Mouse (Mus musculus) hindbrain, embryonic 11.5 days (tissue): ENCODE data around the gene Cavin2. TPM values are rescaled to one million over a fixed set of nuclear protein-coding genes. Genes with fewer than 3 reads are reported as not detected.

Source experiments
- ATAC-seq: fragments of 200-750 bp; cut with Nextera tagmentation; 2 replicates; pipeline ENCODE4 v1.8.0; 2017; ENCODE audit warnings: mild to moderate bottlenecking, moderate TSS enrichment, moderate library complexity; ENCODE audit not compliant: low FRiP score
- DNase-seq: peaks from one replicate; pipeline ENCODE4 v3.0.0-alpha.2; 2015; ENCODE audit warnings: low spot score
- H3K27ac ChIP-seq: fragments of 300-500 bp; sonication (generic); 2 replicates; pipeline ENCODE4 v1.5.1; 2014; ENCODE audit warnings: mild to moderate bottlenecking, low read depth, low read length
- H3K27me3 ChIP-seq: fragments of 300-500 bp; sonication (generic); 2 replicates; pipeline ENCODE4 v1.6.1; 2014; ENCODE audit warnings: mild to moderate bottlenecking, low read length, moderate library complexity, mixed read lengths; ENCODE audit not compliant: control insufficient read depth, insufficient read depth
- H3K36me3 ChIP-seq: fragments of 300-500 bp; sonication (generic); 2 replicates; pipeline ENCODE4 v1.6.1; 2014; ENCODE audit warnings: mild to moderate bottlenecking, low read length, moderate library complexity, mixed read lengths; ENCODE audit not compliant: control insufficient read depth, insufficient read depth
- H3K4me1 ChIP-seq: fragments of 300-500 bp; sonication (generic); replicated peaks from 2 replicates; pipeline ENCODE4 v1.6.1; 2014; ENCODE audit warnings: low read length, mixed read lengths; ENCODE audit not compliant: control insufficient read depth, insufficient read depth
- H3K4me2 ChIP-seq: fragments of 300-500 bp; sonication (generic); replicated peaks from 2 replicates; pipeline ENCODE4 v1.6.1; 2014; ENCODE audit warnings: mild to moderate bottlenecking, low read depth, low read length
- H3K4me3 ChIP-seq: fragments of 300-500 bp; sonication (generic); 2 replicates; pipeline ENCODE4 v1.5.1; 2014; ENCODE audit warnings: low read depth, low read length
- H3K9ac ChIP-seq: fragments of 300-500 bp; sonication (generic); 2 replicates; pipeline ENCODE4 v1.6.1; 2014; ENCODE audit warnings: low read depth, low read length
- H3K9me3 ChIP-seq: fragments of 300-500 bp; sonication (generic); 2 replicates; pipeline ENCODE4 v1.6.1; 2016; ENCODE audit warnings: low read length; ENCODE audit not compliant: control insufficient read depth
- WGBS: fragments of 180-500 bp; shearing (Covaris S2); extraction: QIAGEN DNeasy Blood & Tissue Kit; methylation state at CpG from one replicate; pipeline ENCODE4 v1.1.7; 2014; 5-methylcytosine and 5-hydroxymethylcytosine counted together
- polyA plus RNA-seq: library from polyadenylated mRNA; unstranded; fragments of >200 nt; fragmentation: Nextera tagmentation; extraction: Ambion mirVana; gene quantifications from 2 replicates; pipeline ENCODE4 v1.2.1, GENCODE M21; 2014

Gene Cavin2
- polyA plus RNA-seq, 1 experiment from 2014 or later = 4.5 TPM

DNA sequence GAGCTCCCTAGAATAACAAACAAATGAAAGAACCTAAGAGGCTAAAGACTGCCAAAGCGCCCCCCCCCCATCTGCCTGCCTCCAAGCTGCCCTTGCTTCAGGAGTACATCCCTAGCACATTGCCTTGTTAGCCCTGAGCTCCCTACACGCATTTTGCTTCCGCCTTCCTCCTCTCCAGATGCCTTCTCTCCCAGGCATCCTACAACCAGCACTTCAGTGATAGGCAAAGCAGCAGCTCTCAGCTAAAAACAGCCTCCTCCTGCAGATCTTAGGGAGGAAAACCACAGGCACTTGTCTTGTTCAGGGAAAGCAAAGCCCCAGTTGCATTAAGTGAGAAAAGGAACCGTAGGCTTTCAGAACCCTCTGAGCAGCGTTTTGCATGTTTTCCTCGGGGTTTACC, 45.4 kb downstream of the Cavin2 start:
- no peak overlapping the region for H3K9ac ChIP-seq
- DNase-seq (peak; percentile 31), ATAC-seq (peak; percentile 53)
- WGBS = 36% methylated on average over 6 of the region's 6 CpGs
- H3K36me3 ChIP-seq = no peaks in the 10 kb centered on the region
- H3K4me1 ChIP-seq = no peaks in the 10 kb centered on the region
- no peaks in the 10 kb centered on the region for H3K9me3 ChIP-seq
- H3K4me2 ChIP-seq = no peak overlapping the region
- no peak overlapping the region for H3K27ac ChIP-seq
- no peak overlapping the region for H3K4me3 ChIP-seq
- H3K27me3 ChIP-seq = no peaks in the 10 kb centered on the region

DNA sequence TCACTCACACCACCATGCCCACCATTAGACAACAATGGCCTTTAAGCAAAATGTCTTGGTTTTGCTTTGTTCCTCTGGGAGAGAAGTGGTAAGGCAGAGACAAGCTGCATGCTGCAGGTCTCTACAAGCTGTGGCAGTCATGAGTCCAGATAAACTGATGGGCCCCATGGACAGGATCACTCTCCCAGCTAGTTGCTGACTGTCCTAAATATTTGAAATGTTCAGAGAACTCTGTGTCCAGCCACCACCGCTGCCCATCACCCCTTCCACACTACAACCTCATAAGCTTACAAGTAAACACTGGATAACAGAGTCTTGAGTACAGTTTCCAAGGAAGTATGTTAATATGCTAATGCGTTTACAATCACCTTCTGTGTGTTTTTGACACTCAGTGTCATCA, 46.2 kb downstream of the Cavin2 start:
- Histone ChIP-seq H3K4me1 (no peaks in the 10 kb centered on the region), H3K9me3 (no peaks in the 10 kb centered on the region), H3K27me3 (no peaks in the 10 kb centered on the region), H3K4me2 (no peak overlapping the region), H3K36me3 (no peaks in the 10 kb centered on the region), H3K4me3 (no peak overlapping the region), H3K9ac (no peak overlapping the region), H3K27ac (no peak overlapping the region)
- no peak for DNase-seq
- ATAC-seq = no peak
- WGBS = 92% methylated on average over 2 of the region's 2 CpGs

DNA sequence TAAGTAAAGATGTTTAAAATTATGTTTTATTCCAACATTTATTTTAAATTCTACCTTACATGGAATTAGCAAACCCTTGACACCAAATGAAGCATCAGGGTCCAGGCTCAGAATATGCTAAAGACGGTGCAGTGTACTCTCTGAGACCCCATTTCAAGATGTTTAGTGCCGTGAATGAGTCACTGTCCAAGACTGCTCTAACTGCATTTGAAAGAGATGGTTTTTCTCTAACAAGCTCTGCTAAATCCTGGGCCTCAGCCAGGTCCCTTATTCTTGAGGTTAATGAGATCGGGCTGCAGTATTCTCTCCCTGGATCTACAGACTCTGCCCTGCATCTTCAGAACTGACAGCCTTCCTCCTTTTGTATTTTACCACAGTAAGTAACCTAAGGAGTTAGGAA, 55.2 kb downstream of the Cavin2 start:
- ATAC-seq = no peak
- Histone ChIP-seq H3K4me3 (no peak overlapping the region), H3K27ac (no peak overlapping the region), H3K27me3 (no peaks in the 10 kb centered on the region), H3K9me3 (no peaks in the 10 kb centered on the region), H3K36me3 (no peaks in the 10 kb centered on the region), H3K4me1 (no peaks in the 10 kb centered on the region), H3K9ac (no peak overlapping the region), H3K4me2 (no peak overlapping the region)
- no peak for DNase-seq
- 88% methylated on average over 3 of the region's 3 CpGs for WGBS

DNA sequence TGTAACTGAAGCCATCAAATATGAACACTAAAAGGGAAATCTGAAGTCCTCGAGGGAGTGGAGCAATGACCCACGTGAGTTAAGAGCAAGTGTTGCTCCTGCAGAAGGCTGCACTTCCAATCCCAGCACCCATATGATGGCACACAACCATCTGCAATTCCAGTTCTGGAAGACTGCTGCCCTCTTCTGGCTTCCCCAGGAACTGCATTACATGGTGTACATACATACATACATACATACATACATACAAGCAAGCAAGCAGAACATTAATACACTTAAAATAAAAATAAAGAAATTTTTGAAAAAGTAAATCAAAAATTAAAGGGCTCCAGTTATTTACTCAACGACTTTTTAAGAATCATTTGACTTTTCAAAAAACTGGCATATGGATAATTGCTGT, 58.7 kb downstream of the Cavin2 start:
- Histone ChIP-seq H3K4me3 (no peak overlapping the region), H3K9ac (no peak overlapping the region), H3K27me3 (no peaks in the 10 kb centered on the region), H3K4me2 (no peak overlapping the region), H3K9me3 (no peaks in the 10 kb centered on the region), H3K36me3 (no peaks in the 10 kb centered on the region), H3K4me1 (no peaks in the 10 kb centered on the region), H3K27ac (no peak overlapping the region)
- ATAC-seq (no peak), DNase-seq (no peak)
- 93% methylated on average over 3 of the region's 3 CpGs for WGBS

DNA sequence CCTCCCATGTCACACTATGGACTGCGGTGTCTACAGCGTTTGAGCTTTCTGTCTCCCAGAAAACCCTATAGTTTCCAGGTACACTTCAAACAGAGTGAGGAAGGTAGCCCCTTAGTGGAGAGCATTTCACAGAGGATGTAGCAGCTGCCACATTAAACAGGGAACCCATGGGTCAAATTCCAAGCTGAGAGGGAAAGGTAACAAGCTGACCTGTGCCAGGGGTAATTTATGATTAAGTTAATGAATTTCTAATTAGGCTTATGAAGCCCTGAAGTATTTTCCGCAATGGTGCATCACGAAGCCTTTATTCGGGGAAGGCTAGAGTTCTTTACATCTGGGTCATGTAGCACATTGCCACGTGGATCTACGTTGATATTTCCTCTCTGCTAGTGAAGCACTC, 59.7 kb downstream of the Cavin2 start:
- no peak overlapping the region for H3K27ac ChIP-seq
- no peaks in the 10 kb centered on the region for H3K36me3 ChIP-seq
- H3K4me1 ChIP-seq = no peaks in the 10 kb centered on the region
- no peaks in the 10 kb centered on the region for H3K9me3 ChIP-seq
- H3K9ac ChIP-seq = no peak overlapping the region
- no peaks in the 10 kb centered on the region for H3K27me3 ChIP-seq
- H3K4me3 ChIP-seq = no peak overlapping the region
- DNase-seq (no peak), ATAC-seq (no peak)
- no peak overlapping the region for H3K4me2 ChIP-seq
- WGBS = 93% methylated on average over 7 of the region's 7 CpGs

DNA sequence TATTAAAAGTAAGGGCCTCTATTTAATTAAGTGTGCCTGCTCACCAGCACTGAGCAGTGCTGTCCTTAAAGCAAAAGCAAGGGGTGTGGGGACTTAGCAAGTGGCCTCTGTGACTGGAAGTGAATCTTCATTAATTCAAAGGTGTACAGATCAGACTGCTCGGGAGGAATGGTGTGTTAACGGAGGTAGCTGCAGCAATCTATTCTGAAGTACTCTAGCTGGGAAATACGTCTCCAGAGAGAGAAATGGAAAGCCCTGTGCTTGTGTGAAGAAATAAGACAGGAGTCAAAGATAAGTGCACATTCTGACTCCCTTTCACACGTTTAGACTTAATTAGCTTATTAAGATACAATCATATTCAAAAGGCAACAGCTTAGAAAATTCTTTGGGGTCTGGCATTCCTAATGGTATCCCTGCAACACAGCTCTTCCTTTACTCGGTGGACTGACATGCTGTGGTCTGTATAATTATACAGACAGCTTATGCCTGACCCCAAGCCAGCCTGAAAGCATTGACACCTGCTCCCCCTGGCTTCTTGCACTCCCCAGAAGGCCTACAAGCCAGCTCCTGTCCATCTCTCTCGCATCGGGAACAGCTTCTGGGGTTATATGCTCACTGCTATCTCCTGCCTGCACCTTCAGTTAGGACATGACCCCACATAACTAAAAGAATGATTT, 60.5 kb downstream of the Cavin2 start:
- Histone ChIP-seq H3K27me3 (no peaks in the 10 kb centered on the region), H3K4me2 (no peak overlapping the region), H3K27ac (no peak overlapping the region), H3K4me1 (no peaks in the 10 kb centered on the region), H3K36me3 (no peaks in the 10 kb centered on the region), H3K4me3 (no peak overlapping the region), H3K9ac (no peak overlapping the region), H3K9me3 (no peaks in the 10 kb centered on the region)
- 64% methylated on average over 7 of the region's 7 CpGs for WGBS
- ATAC-seq (peak; percentile 51; the same call in 1 of the 2 replicates), DNase-seq (no peak)

Other genes with a start within 250 kb of the Cavin2 start
- gene Nabp1, start 189.3 kb downstream of the Cavin2 start, polyA plus RNA-seq = 9.0 and 10.9 TPM in 2 replicates